Comparison of ENCODE assay signal across 23 mouse cellular contexts in genomic region chr5:118672111-118672510, GRCm38 (mm10).
DNase-seq lines count a peak whose midpoint lies in the region; ATAC-seq and TF ChIP-seq lines count a peak whose summit lies in the region.
"Had no signal": no experiment of that assay in that cellular context is flagged by ENCODE, and none has a peak within 500 bp of the region (broad histone marks: within the 10 kb centered on the region; RNA-seq: fewer than 3 reads in every experiment).

No protein-coding gene starts in this region.

- H3K4me1 ChIP-seq in hindbrain, embryonic 10.5 days (replicated peaks) = peaks cover 87% of the 10 kb centered on the region
- H3K4me1 ChIP-seq in hindbrain, postnatal 0 days (ENCODE audit: insufficient read depth, low read length) = peaks cover 30% of the 10 kb centered on the region

- H3K9ac ChIP-seq in hindbrain, postnatal 0 days (replicated peaks; ENCODE audit: low read length) = no peak overlapping the region
- H3K9ac ChIP-seq: embryonic facial prominence, embryonic 13.5 days; forebrain, embryonic 12.5 days; hindbrain, embryonic 15.5 days had no signal

- H3K4me3 ChIP-seq in hindbrain, embryonic 10.5 days = no peak overlapping the region
- H3K4me3 ChIP-seq in hindbrain, postnatal 0 days (ENCODE audit: low read length) = no peak overlapping the region
- H3K4me3 ChIP-seq: embryonic facial prominence, embryonic 13.5 days; forebrain, embryonic 12.5 days; heart, embryonic 10.5 days; hindbrain, embryonic 15.5 days had no signal

- no peak for TF ChIP-seq CTCF in hindbrain, postnatal 0 days (IDR thresholded peaks at IDR 0.05; ENCODE audit: low read depth)

- DNase-seq in hindbrain, embryonic 10.5 days (ENCODE audit: low spot score) = no peak
- no peak for DNase-seq in hindbrain, postnatal 0 days (ENCODE audit: low spot score)
- DNase-seq in left cerebral cortex, adult 9 months (ENCODE audit: low spot score in 2 of 2) = peak; percentile 30 to 36
- DNase-seq in left cerebral cortex, postnatal 10 days (ENCODE audit: extremely low spot score in 1 of 2, low spot score in 2 of 2) = no peak
- peak; percentile 3 for DNase-seq in urinary bladder, postnatal 10 days (ENCODE audit: low spot score)
- no peak for DNase-seq in urinary bladder, postnatal 14 days (ENCODE audit: low spot score)
- DNase-seq in spleen, adult 18-20 months = no peak
- DNase-seq: adrenal gland, postnatal 14 days; cerebellum, adult 18-20 months; cerebellum, adult 9-11 months; cerebellum, postnatal 36 days; gastrocnemius, postnatal 36 days; heart, adult 18-20 months; heart, postnatal 10 days; heart, postnatal 4 days had no signal

- intact Hi-C loops in left cerebral cortex, postnatal 10 days (cut with DNase I) = no loop called here

- ATAC-seq in hindbrain, postnatal 0 days = no peak
- ATAC-seq: activated CD4-positive, CD25-positive, alpha-beta regulatory T cell, adult 4 months; forebrain, embryonic 16.5 days; Patski had no signal

- 0 out of 2 replicates have a peak, but pooled peaks cover 4% of the 10 kb centered on the region for H3K36me3 ChIP-seq in hindbrain, embryonic 10.5 days
- H3K36me3 ChIP-seq in hindbrain, postnatal 0 days (ENCODE audit: insufficient read depth, low read length) = no peaks in the 10 kb centered on the region
- H3K36me3 ChIP-seq: forebrain, embryonic 12.5 days; heart, embryonic 10.5 days; hindbrain, embryonic 15.5 days had no signal

- peak overlapping the region; percentile 26; the same call in 1 of the 2 replicates for H3K27ac ChIP-seq in hindbrain, embryonic 10.5 days
- H3K27ac ChIP-seq in hindbrain, postnatal 0 days = no peak overlapping the region
- H3K27ac ChIP-seq: embryonic facial prominence, embryonic 13.5 days; forebrain, embryonic 12.5 days; heart, embryonic 10.5 days; hindbrain, embryonic 15.5 days had no signal

- H3K27me3 ChIP-seq in hindbrain, embryonic 10.5 days (ENCODE audit: insufficient read depth, poor library complexity, severe bottlenecking) = no peaks in the 10 kb centered on the region
- H3K27me3 ChIP-seq in hindbrain, postnatal 0 days (ENCODE audit: insufficient read depth, low read length) = no peaks in the 10 kb centered on the region
- H3K27me3 ChIP-seq: CH12.LX; embryonic facial prominence, embryonic 13.5 days; hindbrain, embryonic 15.5 days; Patski had no signal

- no peaks in the 10 kb centered on the region for H3K9me3 ChIP-seq in hindbrain, embryonic 10.5 days
- H3K9me3 ChIP-seq in hindbrain, postnatal 0 days (ENCODE audit: low read length) = no peaks in the 10 kb centered on the region
- H3K9me3 ChIP-seq: embryonic facial prominence, embryonic 13.5 days; forebrain, embryonic 12.5 days; heart, embryonic 10.5 days; hindbrain, embryonic 15.5 days had no signal

- no peak overlapping the region for H3K4me2 ChIP-seq in hindbrain, postnatal 0 days (ENCODE audit: low read depth, low read length)
- H3K4me2 ChIP-seq: embryonic facial prominence, embryonic 13.5 days; forebrain, embryonic 12.5 days; hindbrain, embryonic 15.5 days had no signal

Comparison
In these comparisons a context has a peak if more than half of its experiments do, and no peak if none do; other contexts are left out.
1. DNase-seq: peak in left cerebral cortex, adult 9 months (2 of 2) and urinary bladder, postnatal 10 days (single experiment); none in hindbrain, embryonic 10.5 days (single experiment), hindbrain, postnatal 0 days (single experiment), left cerebral cortex, postnatal 10 days (0 of 2), urinary bladder, postnatal 14 days (single experiment) and spleen, adult 18-20 months (0 of 2).